Mouse (Mus musculus) bone marrow, adult 2 months (tissue): Measurements from ENCODE around the gene Foxa1. TPM values are rescaled to one million over a fixed set of nuclear protein-coding genes. Genes with fewer than 3 reads are reported as not detected.

Experiments
- H3K27ac ChIP-seq: fragments of 200-500 bp; 2 replicates; pipeline ENCODE4 v1.5.1; 2012; ENCODE audit warnings: low read depth, mild to moderate bottlenecking, control low read depth, inconsistent platforms, low read length; ENCODE audit not compliant: control insufficient read depth, poor library complexity, insufficient read depth
- H3K4me1 ChIP-seq: fragments of 200-500 bp; 2 replicates; pipeline ENCODE4 v1.6.1; 2011; ENCODE audit warnings: low read length; ENCODE audit not compliant: control insufficient read depth, insufficient read depth
- H3K4me3 ChIP-seq: fragments of 200-500 bp; replicated peaks from 2 replicates; pipeline ENCODE3; 2011; ENCODE audit warnings: mild to moderate bottlenecking, low read depth, low read length, control low read depth; ENCODE audit not compliant: control insufficient read depth
- CTCF ChIP-seq: fragments of 200-500 bp; IDR thresholded peaks from 2 replicates; pipeline ENCODE4 v1.5.1; 2011; ENCODE audit warnings: low read length, control low read depth; ENCODE audit not compliant: control insufficient read depth, insufficient read depth
- POLR2A ChIP-seq: fragments of 200-500 bp; IDR thresholded peaks from 2 replicates; pipeline ENCODE4 v1.6.1; 2011; ENCODE audit warnings: low read depth, mild to moderate bottlenecking, control low read depth, low read length, borderline replicate concordance; ENCODE audit not compliant: control insufficient read depth
- WGBS: fragments of 180-500 bp; shearing (Covaris S2); methylation state at CpG from one replicate; pipeline ENCODE4 v1.1.7; 2018; 5-methylcytosine and 5-hydroxymethylcytosine counted together
- polyA plus RNA-seq: library from polyadenylated mRNA; stranded (reverse); fragments of >200 nt; gene quantifications from 2 replicates; pipeline ENCODE4 v1.2.4, GENCODE M21; 2011; ENCODE audit warnings: low replicate concordance; ENCODE audit not compliant: missing spikeins, insufficient read depth, insufficient read length

Foxa1 gene
- polyA plus RNA-seq, 1 experiment: not detected

- no peak for TF ChIP-seq CTCF
- TF ChIP-seq POLR2A: no peak
- 8% methylated on average over 10 of the region's 10 CpGs for WGBS
- Histone ChIP-seq H3K4me3 (no peak overlapping the region), H3K4me1 (no peaks in the 10 kb centered on the region), H3K27ac (no peak overlapping the region)
These were observed 3.1 kb downstream of the Foxa1 start for GRCm38 (mm10) chr12:57543627-57543991.

- H3K4me1 ChIP-seq: no peaks in the 10 kb centered on the region
- H3K27ac ChIP-seq: no peak overlapping the region
- 9% methylated on average over 63 of the region's 63 CpGs for WGBS
- no peak overlapping the region for H3K4me3 ChIP-seq
- TF ChIP-seq POLR2A: no peak
- TF ChIP-seq CTCF: no peak
These were observed 3.7 kb downstream of the Foxa1 start for GRCm38 (mm10) chr12:57542746-57543626.

GRCm38 (mm10) chr12:57541931-57542745 is 4.6 kb downstream of the Foxa1 start:
- H3K4me3 ChIP-seq: no peak overlapping the region
- no peaks in the 10 kb centered on the region for H3K4me1 ChIP-seq
- TF ChIP-seq POLR2A: no peak
- TF ChIP-seq CTCF: no peak
- no peak overlapping the region for H3K27ac ChIP-seq
- 6% methylated on average over 46 of the region's 46 CpGs for WGBS

- Histone ChIP-seq H3K27ac (no peak overlapping the region), H3K4me3 (no peak overlapping the region), H3K4me1 (no peaks in the 10 kb centered on the region)
- WGBS: 17% methylated on average over 6 of the region's 6 CpGs
- TF ChIP-seq CTCF (no peak), POLR2A (no peak)
These were observed 5.6 kb downstream of the Foxa1 start for GRCm38 (mm10) chr12:57541118-57541517.

GRCm38 (mm10) chr12:57539551-57539985 is 7.1 kb downstream of the Foxa1 start:
- 4% methylated on average over 10 of the region's 10 CpGs for WGBS
- Histone ChIP-seq H3K27ac (no peak overlapping the region), H3K4me1 (no peaks in the 10 kb centered on the region), H3K4me3 (no peak overlapping the region)
- TF ChIP-seq CTCF (no peak), POLR2A (no peak)

- 2% methylated on average over 63 of the region's 63 CpGs for WGBS
- Histone ChIP-seq H3K27ac (no peak overlapping the region), H3K4me1 (no peaks in the 10 kb centered on the region), H3K4me3 (no peak overlapping the region)
- TF ChIP-seq POLR2A (no peak), CTCF (no peak)
These were observed 7.8 kb downstream of the Foxa1 start for GRCm38 (mm10) chr12:57538588-57539550.

- Histone ChIP-seq H3K4me3 (no peak overlapping the region), H3K27ac (no peak overlapping the region), H3K4me1 (no peaks in the 10 kb centered on the region)
- 4% methylated on average over 21 of the region's 21 CpGs for WGBS
- no peak for TF ChIP-seq CTCF
- no peak for TF ChIP-seq POLR2A
These were observed 8.7 kb downstream of the Foxa1 start for GRCm38 (mm10) chr12:57537791-57538587.
